15 mouse cellular contexts compared by ENCODE assay signal in genomic region chr2:27074804-27075203, GRCm38 (mm10). TPM values are rescaled to one million over a fixed set of nuclear protein-coding genes. Genes with fewer than 3 reads are reported as not detected.
DNase-seq lines count a peak whose midpoint lies in the region; ATAC-seq and TF ChIP-seq lines count a peak whose summit lies in the region.
"Had no signal": no experiment of that assay in that cellular context is flagged by ENCODE, and none has a peak within 500 bp of the region (broad histone marks: within the 10 kb centered on the region; RNA-seq: fewer than 3 reads in every experiment).

No protein-coding gene starts in this region.

- no peaks in the 10 kb centered on the region for H3K36me3 ChIP-seq in heart, adult 2 months (ENCODE audit: control insufficient read depth, insufficient read depth, low read length)
- no peaks in the 10 kb centered on the region for H3K36me3 ChIP-seq in heart, embryonic 11.5 days (ENCODE audit: control insufficient read depth, insufficient read depth, low read length)
- H3K36me3 ChIP-seq: forebrain, embryonic 10.5 days had no signal

- no peak overlapping the region for H3K4me2 ChIP-seq in heart, embryonic 11.5 days

- DNase-seq in heart, adult 2 months = peak; percentile 62 to 71
- DNase-seq in gastrocnemius, postnatal 25 days = peak; percentile 52
- DNase-seq in heart, postnatal 14 days = peak; percentile 68 to 82
- peak; percentile 77 to 91 for DNase-seq in kidney, postnatal 25 days
- DNase-seq in right cerebral cortex, postnatal 14 days = no peak
- no peak for DNase-seq in embryo, embryonic 9.5 days (ENCODE audit: extremely low spot score)

- intact Hi-C loops in heart, adult 2 months (cut with DNase I) = loop anchor here (1.0 kb wide), 1 partner anchor 160 kb away; no protein-coding TSS in a partner anchor
- intact Hi-C loops in heart, postnatal 14 days (cut with DNase I) = loop anchor here (5.0 kb wide), 1 partner anchor 33 kb away; no protein-coding TSS in a partner anchor

- WGBS in heart, adult 2 months = 36% methylated on average over 4 of the region's 4 CpGs
- 76% methylated on average over 4 of the region's 4 CpGs for WGBS in heart, embryonic 11.5 days (ENCODE audit: insufficient replicate concordance)

- no peak for TF ChIP-seq CTCF in heart, adult 2 months (IDR thresholded peaks at IDR 0.05)

- H3K9ac ChIP-seq in heart, adult 2 months (ENCODE audit: low read depth, low read length) = no peak overlapping the region
- no peak overlapping the region for H3K9ac ChIP-seq in heart, embryonic 11.5 days (ENCODE audit: low read depth, low read length)

- no peak for TF ChIP-seq POLR2A in heart, adult 2 months (IDR thresholded peaks at IDR 0.05; ENCODE audit: insufficient read depth, low read depth, low read length)

- no peaks in the 10 kb centered on the region for H3K27me3 ChIP-seq in heart, adult 2 months (ENCODE audit: control insufficient read depth, insufficient read depth, low read length)
- no peaks in the 10 kb centered on the region for H3K27me3 ChIP-seq in heart, embryonic 11.5 days (ENCODE audit: control insufficient read depth, insufficient read depth, low read length)

- no peaks in the 10 kb centered on the region for H3K9me3 ChIP-seq in heart, embryonic 11.5 days (replicated peaks; ENCODE audit: control insufficient read depth, low read length)
- H3K9me3 ChIP-seq: forebrain, embryonic 10.5 days had no signal

- no peaks in the 10 kb centered on the region for H3K79me2 ChIP-seq in heart, adult 2 months (replicated peaks; ENCODE audit: control insufficient read depth, insufficient read depth, low read length)

- TF ChIP-seq EP300 in heart, adult 2 months (IDR thresholded peaks at IDR 0.05; ENCODE audit: insufficient read depth, low read depth, low read length) = no peak

- H3K4me1 ChIP-seq in heart, adult 2 months (ENCODE audit: control insufficient read depth, insufficient read depth, low read length) = peaks cover 30% of the 10 kb centered on the region
- H3K4me1 ChIP-seq in heart, embryonic 11.5 days (ENCODE audit: control insufficient read depth, insufficient read depth, low read length) = peaks cover 35% of the 10 kb centered on the region

- H3K27ac ChIP-seq in heart, adult 2 months = no peak overlapping the region; the same call in 1 of the 2 replicates
- H3K27ac ChIP-seq in heart, embryonic 11.5 days (ENCODE audit: low read depth, low read length) = no peak overlapping the region
- H3K27ac ChIP-seq: forebrain, embryonic 10.5 days had no signal

- H3K4me3 ChIP-seq in heart, adult 2 months = no peak overlapping the region
- no peak overlapping the region for H3K4me3 ChIP-seq in heart, embryonic 11.5 days (ENCODE audit: low read depth, low read length)
- H3K4me3 ChIP-seq: forebrain, embryonic 10.5 days; myocyte had no signal

- no peak for ATAC-seq in heart, embryonic 11.5 days (replicated peaks; ENCODE audit: insufficient number of reproducible peaks, low FRiP score, low TSS enrichment)
- ATAC-seq: hindbrain, embryonic 16.5 days; Patski had no signal

RNA-seq across cellular contexts. Expression of gene Mymk, which starts 2.8 kb away (rescaled TPM):
- total RNA-seq in heart, adult 2 months (2021) = not detected
- 0.10 TPM in 1 of 2 replicates, not detected in the other for polyA plus RNA-seq in heart, adult 2 months (2012; rRNA removed)
- 0.15 and 0.23 TPM in 2 replicates for polyA plus RNA-seq in heart, embryonic 11.5 days (2014; fragmentation: Nextera tagmentation; extraction: Ambion mirVana)
- total RNA-seq in gastrocnemius, postnatal 25 days (2021) = 10 to 100 TPM in 1 of 2 experiments, 1 to 10 TPM in 1; 4.8 to 14.4 TPM
- total RNA-seq in heart, postnatal 14 days (2021) = not detected
- total RNA-seq: CH12.LX; liver, adult 2 months; megakaryocyte-erythroid progenitor cell, adult 5-6 weeks had no signal
- polyA plus RNA-seq: forebrain, embryonic 10.5 days; liver, adult 2 months; testis, adult 2 months had no signal

RNA-seq across cellular contexts. Expression of gene Adamtsl2, which starts 4.4 kb away (rescaled TPM):
- 10 to 100 TPM in 1 of 2 experiments, 1 to 10 TPM in 1; 9.2 to 18.9 TPM for total RNA-seq in heart, adult 2 months (2021)
- 27.0 and 38.7 TPM in 2 replicates for polyA plus RNA-seq in heart, adult 2 months (2012; rRNA removed)
- polyA plus RNA-seq in heart, embryonic 11.5 days (2014; fragmentation: Nextera tagmentation; extraction: Ambion mirVana) = 9.0 and 14.2 TPM in 2 replicates
- total RNA-seq in gastrocnemius, postnatal 25 days (2021) = 1 to 10 TPM; 8.2 to 8.7 TPM
- total RNA-seq in heart, postnatal 14 days (2021) = 10 to 100 TPM; 27.9 to 36.3 TPM
- total RNA-seq: megakaryocyte-erythroid progenitor cell, adult 5-6 weeks had no signal

RNA-seq across cellular contexts. Expression of gene Slc2a6, which starts 47.0 kb away (rescaled TPM):
- under 1 TPM; 0.21 to 0.41 TPM for total RNA-seq in heart, adult 2 months (2021)
- 0.97 and 1.1 TPM in 2 replicates for polyA plus RNA-seq in heart, adult 2 months (2012; rRNA removed)
- polyA plus RNA-seq in heart, embryonic 11.5 days (2014; fragmentation: Nextera tagmentation; extraction: Ambion mirVana) = 0.30 TPM in 1 of 2 replicates, not detected in the other
- total RNA-seq in gastrocnemius, postnatal 25 days (2021) = under 1 TPM; 0.10 to 0.16 TPM
- under 1 TPM; 0.41 TPM for total RNA-seq in heart, postnatal 14 days (2021)

Comparison
In these comparisons a context has a peak if more than half of its experiments do, and no peak if none do; other contexts are left out.
1. DNase-seq: peak in heart, adult 2 months (2 of 2), gastrocnemius, postnatal 25 days (single experiment), heart, postnatal 14 days (2 of 2) and kidney, postnatal 25 days (2 of 2); none in right cerebral cortex, postnatal 14 days (single experiment) and embryo, embryonic 9.5 days (single experiment).
2. RNA of gene Mymk, which starts 2.8 kb away (total RNA-seq): 4.8 to 14.4 TPM in gastrocnemius, postnatal 25 days; not detected in heart, postnatal 14 days and not detected in heart, adult 2 months; every median in the first group is over 4 times any median in the second.